Mouse (Mus musculus): ENCODE measurements around the gene Nup62. TPM values are rescaled to one million over a fixed set of nuclear protein-coding genes. Genes with fewer than 3 reads are reported as not detected.

Nup62 gene
- polyA plus RNA-seq, 1 experiment from 2014 or later = 56.6 TPM

GRCm38 (mm10) chr7:44792781-44793180 is 23.1 kb upstream of the Nup62 start:
- Histone ChIP-seq H3K4me2 (replicated peaks; ENCODE audit: low read depth, low read length) (no peak overlapping the region), H3K27me3 (ENCODE audit: control insufficient read depth, insufficient read depth, low read length) (no peaks in the 10 kb centered on the region), H3K4me3 (ENCODE audit: low read depth, low read length) (no peak overlapping the region), H3K9ac (replicated peaks; ENCODE audit: low read depth, low read length) (no peak overlapping the region), H3K27ac (ENCODE audit: low read length) (no peak overlapping the region), H3K4me1 (ENCODE audit: control insufficient read depth, insufficient read depth, low read length) (no peaks in the 10 kb centered on the region), H3K36me3 (ENCODE audit: control insufficient read depth, insufficient read depth, low read length) (no peaks in the 10 kb centered on the region), H3K9me3 (ENCODE audit: control insufficient read depth, low read depth, low read length) (no peaks in the 10 kb centered on the region)
- ATAC-seq (ENCODE audit: insufficient number of reproducible peaks, insufficient read depth, low FRiP score, low read depth) = no peak
- WGBS = 83% methylated on average over 6 of the region's 6 CpGs

DNA sequence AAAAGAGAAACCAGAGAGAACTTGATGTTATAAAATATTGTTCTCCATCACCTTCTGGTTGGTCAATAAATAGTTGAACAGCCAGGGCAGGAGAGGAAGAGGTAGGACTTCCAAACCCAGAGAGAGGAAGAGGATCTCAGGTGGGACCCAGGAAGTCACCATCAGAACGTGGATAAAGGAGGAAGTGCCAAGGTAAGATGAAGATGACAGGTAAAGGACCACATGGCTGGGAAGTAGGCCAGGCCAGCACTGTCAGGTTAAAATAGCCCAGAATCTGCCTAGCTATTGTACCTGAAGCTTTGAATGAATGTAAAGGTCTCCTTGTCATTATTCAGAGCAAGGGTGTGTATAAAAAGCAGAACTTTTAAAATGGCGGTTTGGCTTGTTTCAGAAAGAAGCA is 7.0 kb upstream of the Nup62 start:
- H3K9ac ChIP-seq (replicated peaks; ENCODE audit: low read depth, low read length) = no peak overlapping the region
- no peaks in the 10 kb centered on the region for H3K27me3 ChIP-seq (ENCODE audit: control insufficient read depth, insufficient read depth, low read length)
- H3K27ac ChIP-seq (ENCODE audit: low read length) = no peak overlapping the region
- ATAC-seq (ENCODE audit: insufficient number of reproducible peaks, insufficient read depth, low FRiP score, low read depth) = no peak
- no peak overlapping the region for H3K4me2 ChIP-seq (replicated peaks; ENCODE audit: low read depth, low read length)
- H3K36me3 ChIP-seq (ENCODE audit: control insufficient read depth, insufficient read depth, low read length) = no peaks in the 10 kb centered on the region; the same call in 1 of the 2 replicates
- H3K9me3 ChIP-seq (ENCODE audit: control insufficient read depth, low read depth, low read length) = no peaks in the 10 kb centered on the region
- 75% methylated on average over 2 of the region's 2 CpGs for WGBS
- H3K4me3 ChIP-seq (ENCODE audit: low read depth, low read length) = no peak overlapping the region
- H3K4me1 ChIP-seq (ENCODE audit: control insufficient read depth, insufficient read depth, low read length) = no peaks in the 10 kb centered on the region

DNA sequence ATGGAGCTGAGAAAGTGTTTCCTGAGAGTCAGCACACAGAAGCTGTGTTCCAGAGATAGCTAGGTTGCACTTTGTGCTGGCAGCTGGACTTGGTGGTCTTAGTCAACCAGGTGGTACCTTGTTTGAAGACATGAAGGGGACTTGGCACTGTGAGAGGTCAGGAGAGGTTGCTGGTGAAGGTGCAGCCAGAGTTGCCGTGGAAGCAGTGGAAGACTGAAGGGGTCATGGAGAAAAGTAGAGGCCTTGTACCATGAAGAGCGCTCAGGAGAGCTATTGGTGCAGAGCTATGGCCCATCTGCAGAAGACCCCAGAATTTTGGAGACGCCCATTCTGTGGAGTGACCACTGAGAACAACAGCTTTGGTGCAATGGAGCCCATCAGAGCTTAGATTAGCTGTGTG is 6.4 kb upstream of the Nup62 start:
- WGBS = 88% methylated on average over 3 of the region's 3 CpGs
- no peak for ATAC-seq (ENCODE audit: insufficient number of reproducible peaks, insufficient read depth, low FRiP score, low read depth)

DNA sequence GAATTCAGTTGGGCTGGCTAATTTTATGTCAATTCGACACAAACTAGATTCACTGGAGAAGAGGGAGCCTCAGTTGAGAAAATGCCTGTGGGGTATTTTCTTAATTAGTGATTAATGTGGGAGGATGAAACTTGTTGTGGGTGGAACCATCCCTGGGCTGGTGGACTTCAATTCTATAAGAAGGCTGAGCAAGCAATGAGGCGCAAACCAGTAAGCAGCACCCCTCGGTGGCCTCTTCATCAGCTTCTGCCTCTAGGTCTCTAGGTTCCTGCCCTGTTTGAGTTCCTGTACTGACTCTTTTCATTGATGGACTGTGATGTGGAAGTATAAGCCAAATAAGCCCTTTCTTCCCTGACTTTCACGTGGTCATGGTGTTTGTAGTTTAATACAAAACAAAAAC is 5.5 kb upstream of the Nup62 start:
- ATAC-seq (ENCODE audit: insufficient number of reproducible peaks, insufficient read depth, low FRiP score, low read depth) = no peak
- H3K4me1 ChIP-seq (ENCODE audit: control insufficient read depth, insufficient read depth, low read length) = peaks cover 6% of the 10 kb centered on the region; the same call in 1 of the 2 replicates
- H3K4me2 ChIP-seq (replicated peaks; ENCODE audit: low read depth, low read length) = no peak overlapping the region
- 83% methylated on average over 4 of the region's 4 CpGs for WGBS
- H3K9me3 ChIP-seq (ENCODE audit: control insufficient read depth, low read depth, low read length) = no peaks in the 10 kb centered on the region
- H3K27ac ChIP-seq (ENCODE audit: low read length) = no peak overlapping the region
- H3K9ac ChIP-seq (replicated peaks; ENCODE audit: low read depth, low read length) = no peak overlapping the region
- H3K36me3 ChIP-seq (ENCODE audit: control insufficient read depth, insufficient read depth, low read length) = peaks cover 4% of the 10 kb centered on the region; the same call in 1 of the 2 replicates
- H3K27me3 ChIP-seq (ENCODE audit: control insufficient read depth, insufficient read depth, low read length) = no peaks in the 10 kb centered on the region
- no peak overlapping the region for H3K4me3 ChIP-seq (ENCODE audit: low read depth, low read length)

More for the DNA sequence above, 6.4 kb upstream of the Nup62 start:
- H3K9me3 ChIP-seq (ENCODE audit: control insufficient read depth, low read depth, low read length) = no peaks in the 10 kb centered on the region
- no peak overlapping the region for H3K4me2 ChIP-seq (replicated peaks; ENCODE audit: low read depth, low read length)
- H3K4me1 ChIP-seq (ENCODE audit: control insufficient read depth, insufficient read depth, low read length) = no peaks in the 10 kb centered on the region
- H3K27me3 ChIP-seq (ENCODE audit: control insufficient read depth, insufficient read depth, low read length) = no peaks in the 10 kb centered on the region
- H3K27ac ChIP-seq (ENCODE audit: low read length) = no peak overlapping the region
- H3K9ac ChIP-seq (replicated peaks; ENCODE audit: low read depth, low read length) = no peak overlapping the region
- no peak overlapping the region for H3K4me3 ChIP-seq (ENCODE audit: low read depth, low read length)
- H3K36me3 ChIP-seq (ENCODE audit: control insufficient read depth, insufficient read depth, low read length) = peaks cover 4% of the 10 kb centered on the region; the same call in 1 of the 2 replicates

GRCm38 (mm10) chr7:44810819-44811557 is 4.9 kb upstream of the Nup62 start:
- ATAC-seq (ENCODE audit: insufficient number of reproducible peaks, insufficient read depth, low FRiP score, low read depth) = no peak
- Histone ChIP-seq H3K4me3 (ENCODE audit: low read depth, low read length) (no peak overlapping the region), H3K9me3 (ENCODE audit: control insufficient read depth, low read depth, low read length) (no peaks in the 10 kb centered on the region), H3K4me1 (ENCODE audit: control insufficient read depth, insufficient read depth, low read length) (peaks cover 6% of the 10 kb centered on the region; the same call in 1 of the 2 replicates), H3K27ac (ENCODE audit: low read length) (no peak overlapping the region), H3K9ac (replicated peaks; ENCODE audit: low read depth, low read length) (no peak overlapping the region), H3K36me3 (ENCODE audit: control insufficient read depth, insufficient read depth, low read length) (peaks cover 4% of the 10 kb centered on the region; the same call in 1 of the 2 replicates), H3K27me3 (ENCODE audit: control insufficient read depth, insufficient read depth, low read length) (no peaks in the 10 kb centered on the region), H3K4me2 (replicated peaks; ENCODE audit: low read depth, low read length) (no peak overlapping the region)
- WGBS = 78% methylated on average over 7 of the region's 7 CpGs

DNA sequence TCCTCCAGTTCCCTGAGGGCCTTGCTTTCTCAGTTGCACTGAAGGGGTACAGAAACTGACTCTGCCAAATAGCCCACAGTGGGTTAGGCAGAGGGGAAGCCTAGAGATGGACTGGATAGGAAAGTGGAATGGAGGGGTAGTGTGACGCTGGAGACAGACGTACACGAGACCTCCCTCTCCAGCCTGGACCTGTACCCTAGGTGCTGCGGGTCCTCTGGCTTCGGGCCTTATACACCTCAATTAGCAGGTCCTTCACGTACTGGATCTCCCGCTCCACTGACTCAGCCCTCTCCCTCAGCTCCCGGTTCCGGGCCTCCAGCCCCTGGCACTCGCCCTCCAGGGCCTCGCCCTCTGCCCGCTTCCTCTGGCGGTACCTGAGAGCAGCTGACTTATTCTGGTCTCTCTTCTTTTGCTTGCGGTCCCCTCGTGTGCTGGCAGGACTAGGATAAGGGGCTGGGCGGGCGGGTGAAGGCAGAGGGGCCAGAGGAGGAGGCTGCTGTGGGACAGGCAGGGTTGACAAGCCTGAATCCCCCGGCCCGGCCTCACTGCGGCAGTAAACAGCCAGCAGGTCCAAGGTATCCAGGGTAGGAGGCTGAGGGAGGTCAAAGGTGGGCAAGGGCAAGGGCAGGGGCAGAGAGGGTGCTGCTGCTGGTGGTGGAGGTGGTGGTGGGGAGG is 3.1 kb upstream of the Nup62 start:
- ATAC-seq (ENCODE audit: insufficient number of reproducible peaks, insufficient read depth, low FRiP score, low read depth) = no peak
- Histone ChIP-seq H3K27ac (ENCODE audit: low read length) (no peak overlapping the region), H3K4me2 (replicated peaks; ENCODE audit: low read depth, low read length) (no peak overlapping the region), H3K9me3 (ENCODE audit: control insufficient read depth, low read depth, low read length) (no peaks in the 10 kb centered on the region), H3K36me3 (ENCODE audit: control insufficient read depth, insufficient read depth, low read length) (peaks cover 4% of the 10 kb centered on the region; the same call in 1 of the 2 replicates), H3K27me3 (ENCODE audit: control insufficient read depth, insufficient read depth, low read length) (no peaks in the 10 kb centered on the region), H3K9ac (replicated peaks; ENCODE audit: low read depth, low read length) (no peak overlapping the region), H3K4me1 (ENCODE audit: control insufficient read depth, insufficient read depth, low read length) (peaks cover 13% of the 10 kb centered on the region), H3K4me3 (ENCODE audit: low read depth, low read length) (no peak overlapping the region)
- 88% methylated on average over 20 of the region's 20 CpGs for WGBS

DNA sequence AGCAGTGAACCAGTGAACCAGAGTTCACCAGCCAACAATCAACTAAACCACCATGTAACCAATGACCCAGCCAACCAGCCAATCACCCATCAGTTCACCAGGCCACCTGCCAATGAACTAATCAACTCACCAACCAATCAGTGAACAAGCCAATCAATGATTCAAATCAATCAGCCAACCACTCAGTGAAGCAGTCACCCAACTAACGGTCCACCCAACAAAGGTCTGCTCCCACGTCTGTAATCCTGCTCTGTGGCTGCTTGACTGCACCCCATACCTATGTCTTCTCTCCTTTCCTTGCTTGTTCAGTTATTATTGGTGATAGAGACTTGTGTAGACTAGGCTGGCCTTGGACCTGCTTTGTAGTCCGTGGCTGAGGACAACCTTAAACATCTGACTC is 1.9 kb upstream of the Nup62 start:
- Histone ChIP-seq H3K4me1 (ENCODE audit: control insufficient read depth, insufficient read depth, low read length) (peaks cover 25% of the 10 kb centered on the region), H3K36me3 (ENCODE audit: control insufficient read depth, insufficient read depth, low read length) (peaks cover 4% of the 10 kb centered on the region; the same call in 1 of the 2 replicates), H3K4me3 (ENCODE audit: low read depth, low read length) (no peak overlapping the region), H3K27ac (ENCODE audit: low read length) (no peak overlapping the region), H3K9me3 (ENCODE audit: control insufficient read depth, low read depth, low read length) (no peaks in the 10 kb centered on the region), H3K9ac (replicated peaks; ENCODE audit: low read depth, low read length) (no peak overlapping the region), H3K27me3 (ENCODE audit: control insufficient read depth, insufficient read depth, low read length) (no peaks in the 10 kb centered on the region), H3K4me2 (replicated peaks; ENCODE audit: low read depth, low read length) (no peak overlapping the region)
- WGBS = 88% methylated on average over 3 of the region's 3 CpGs
- no peak for ATAC-seq (ENCODE audit: insufficient number of reproducible peaks, insufficient read depth, low FRiP score, low read depth)

DNA sequence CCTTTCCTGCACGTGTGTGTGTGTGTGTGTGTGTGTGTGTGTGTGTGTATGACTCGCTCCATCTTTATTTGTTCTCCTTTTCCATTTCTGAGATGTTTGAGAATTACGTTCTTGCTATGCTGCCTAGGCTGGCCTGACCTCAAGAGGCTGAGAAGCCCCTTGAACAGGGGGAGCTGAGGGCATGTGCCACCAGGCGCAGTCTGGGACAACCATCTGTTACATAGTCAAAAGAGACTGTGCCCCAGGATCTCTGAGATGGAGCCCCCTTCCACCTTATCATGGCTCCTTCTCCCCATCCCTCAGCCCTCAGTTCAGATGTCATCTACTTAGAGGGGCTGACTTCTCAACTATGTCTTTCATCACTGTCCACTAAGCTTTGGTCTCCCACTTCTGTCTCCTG is 1.5 kb upstream of the Nup62 start:
- peaks cover 4% of the 10 kb centered on the region; the same call in 1 of the 2 replicates for H3K36me3 ChIP-seq (ENCODE audit: control insufficient read depth, insufficient read depth, low read length)
- H3K27me3 ChIP-seq (ENCODE audit: control insufficient read depth, insufficient read depth, low read length) = no peaks in the 10 kb centered on the region
- H3K4me1 ChIP-seq (ENCODE audit: control insufficient read depth, insufficient read depth, low read length) = peaks cover 29% of the 10 kb centered on the region
- no peak for ATAC-seq (ENCODE audit: insufficient number of reproducible peaks, insufficient read depth, low FRiP score, low read depth)
- no peaks in the 10 kb centered on the region for H3K9me3 ChIP-seq (ENCODE audit: control insufficient read depth, low read depth, low read length)
- H3K9ac ChIP-seq (replicated peaks; ENCODE audit: low read depth, low read length) = no peak overlapping the region
- no peak overlapping the region for H3K4me2 ChIP-seq (replicated peaks; ENCODE audit: low read depth, low read length)
- WGBS = 88% methylated on average over 4 of the region's 4 CpGs
- H3K27ac ChIP-seq (ENCODE audit: low read length) = no peak overlapping the region
- H3K4me3 ChIP-seq (ENCODE audit: low read depth, low read length) = no peak overlapping the region
